In the genomic region with DNA sequence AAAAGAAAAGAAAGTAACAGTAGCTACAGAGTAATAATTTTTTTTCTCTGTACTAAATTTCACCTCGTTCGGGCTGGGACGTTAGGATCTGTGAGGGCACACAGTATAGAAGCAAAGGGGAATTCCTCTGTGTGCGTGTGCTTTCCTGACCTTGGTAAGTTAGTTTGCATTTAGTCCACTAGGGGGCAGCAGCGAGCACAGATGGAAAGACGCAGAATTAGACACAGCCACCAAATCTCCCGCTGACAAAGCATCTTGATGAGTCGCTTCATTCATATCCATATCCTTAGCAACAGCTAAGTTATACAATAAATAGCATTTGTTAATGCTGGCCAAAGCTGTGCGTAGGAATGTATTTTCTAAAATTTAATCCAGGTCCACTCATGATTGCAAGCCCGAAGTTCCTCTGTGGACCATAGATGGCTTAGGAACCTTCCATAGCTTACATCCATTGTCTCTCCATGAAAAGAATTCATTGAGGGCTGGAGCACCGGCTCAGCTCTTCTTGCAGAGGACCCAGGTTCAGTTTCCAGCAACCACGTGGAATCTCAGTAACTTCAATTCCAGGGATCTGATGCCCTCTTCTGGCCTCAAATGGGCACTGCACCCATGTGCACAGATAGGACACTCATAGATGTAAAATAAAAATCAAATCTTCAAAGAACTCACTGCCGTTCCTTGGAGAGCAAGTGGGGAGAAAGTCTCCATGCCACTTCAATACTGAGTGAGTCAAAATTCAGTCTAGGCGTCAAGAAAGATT, we compare ENCODE assay signal across 9 mouse cellular contexts. TPM values are rescaled to one million over a fixed set of nuclear protein-coding genes. Genes with fewer than 3 reads are reported as not detected.
DNase-seq lines count a peak whose midpoint lies in the region; TF ChIP-seq lines count a peak whose summit lies in the region.
"Had no signal": no experiment of that assay in that cellular context is flagged by ENCODE, and none has a peak within 500 bp of the region (broad histone marks: within the 10 kb centered on the region; RNA-seq: fewer than 3 reads in every experiment).

No protein-coding gene starts in this region.

- no peaks in the 10 kb centered on the region for H3K79me2 ChIP-seq in MEL (ENCODE audit: control insufficient read depth, insufficient read depth, low read length, poor library complexity)

- TF ChIP-seq RAD21 in MEL (IDR thresholded peaks at IDR 0.05; ENCODE audit: low read depth, low read length): peak; percentile 22

- peak; percentile 36 to 65 for DNase-seq in adrenal gland, adult (ENCODE audit: inconsistent age in 2 of 2, low spot score in 1 of 2)
- no peak for DNase-seq in adrenal gland, postnatal 4 days (ENCODE audit: low spot score in 2 of 2)
- peak in 1 of 2 experiments; percentile 53 for DNase-seq in layer of hippocampus, adult 2 months (ENCODE audit: low spot score in 2 of 2)
- no peak for DNase-seq in layer of hippocampus, adult 8-10 months (ENCODE audit: low spot score in 2 of 2)
- peak; percentile 64 for DNase-seq in MEL (ENCODE audit: low read depth, low spot score)
- DNase-seq in embryo, embryonic 11 days: peak; percentile 62
- peak; percentile 10 to 51 for DNase-seq in natural killer cell, adult 2 months (ENCODE audit: low spot score in 2 of 2)
- DNase-seq in ovary, adult 18-20 months (ENCODE audit: low spot score): no peak

- no peak overlapping the region for H3K4me3 ChIP-seq in layer of hippocampus, adult 2 months
- no peak overlapping the region for H3K4me3 ChIP-seq in MEL (ENCODE audit: control insufficient read depth in 1 of 2, insufficient read depth in 1 of 2, low read depth in 2 of 2, low read length in 2 of 2)

- H3K9ac ChIP-seq in MEL (ENCODE audit: control insufficient read depth, low read depth, low read length, poor library complexity, severe bottlenecking): no peak overlapping the region

- H3K36me3 ChIP-seq in MEL (ENCODE audit: control insufficient read depth in 1 of 2, insufficient read depth in 2 of 2, low read length in 2 of 2): no peaks in the 10 kb centered on the region

- H3K9me3 ChIP-seq in MEL (replicated peaks; ENCODE audit: insufficient read depth, low read length): no peaks in the 10 kb centered on the region

- no peaks in the 10 kb centered on the region for H3K27me3 ChIP-seq in MEL (ENCODE audit: control insufficient read depth in 1 of 2, insufficient read depth in 2 of 2, low read length in 2 of 2)

- no peak overlapping the region for H3K27ac ChIP-seq in layer of hippocampus, adult 2 months
- no peak overlapping the region for H3K27ac ChIP-seq in MEL (ENCODE audit: control insufficient read depth, low read depth, low read length)
- H3K27ac ChIP-seq: macrophage had no signal

- TF ChIP-seq POLR2A in MEL (IDR thresholded peaks at IDR 0.05; ENCODE audit: control insufficient read depth in 1 of 2, insufficient read depth in 1 of 2, low read depth in 1 of 2, low read length in 2 of 2, poor library complexity in 1 of 2): no peak

- TF ChIP-seq EP300 in MEL (IDR thresholded peaks at IDR 0.05; ENCODE audit: low read depth in 1 of 2, low read length in 2 of 2): no peak

- peak; percentile 76 for TF ChIP-seq CTCF in layer of hippocampus, adult 2 months (conservative IDR thresholded peaks at IDR 0.05)
- TF ChIP-seq CTCF in MEL (IDR thresholded peaks at IDR 0.05 in 2 of 3, conservative IDR thresholded peaks at IDR 0.05 in 1 of 3; ENCODE audit: control insufficient read depth in 1 of 3, insufficient read depth in 1 of 3, low read depth in 2 of 3, low read length in 3 of 3, poor library complexity in 1 of 3, severe bottlenecking in 1 of 3): peak; percentile 39 to 68 (median 65)

- H3K4me1 ChIP-seq in MEL (ENCODE audit: control insufficient read depth in 1 of 2, insufficient read depth in 2 of 2, low read length in 2 of 2): no peaks in the 10 kb centered on the region

TF ChIP-seq in MEL, 35 proteins besides CTCF, POLR2A, EP300 and RAD21:
- TF ChIP-seq HCFC1 (IDR thresholded peaks at IDR 0.05; ENCODE audit: low read depth, low read length) (no peak), GABPA (IDR thresholded peaks at IDR 0.05; ENCODE audit: low read depth, low read length) (no peak), SMC3 (IDR thresholded peaks at IDR 0.05; ENCODE audit: low read depth, low read length) (peak; percentile 53), CHD2 (IDR thresholded peaks at IDR 0.05; ENCODE audit: low read length) (no peak), ZKSCAN1 (IDR thresholded peaks at IDR 0.05; ENCODE audit: low read depth, low read length) (no peak), RCOR1 (IDR thresholded peaks at IDR 0.05; ENCODE audit: low read depth, low read length) (no peak), JUND (IDR thresholded peaks at IDR 0.05; ENCODE audit: low read depth, low read length) (no peak)

RNA-seq across cellular contexts. Expression of a gene that starts 52.8 kb away (rescaled TPM):
- 10 to 100 TPM in 1 of 2 experiments, 1 to 10 TPM in 1; 8.9 to 10.4 TPM for total RNA-seq in adrenal gland, postnatal 4 days (2021)
- total RNA-seq in layer of hippocampus, adult 2 months (2021): 100 to 1,000 TPM in 1 of 2 experiments, 10 to 100 TPM in 1; 96.8 to 105 TPM
- total RNA-seq in layer of hippocampus, adult 8-10 months (2022): 100 to 1,000 TPM; 100 to 112 (median 107) TPM
- not detected in 2 replicates for total RNA-seq in MEL (2012; rRNA removed)
- polyA plus RNA-seq in MEL (2012; ENCODE audit: insufficient read depth in 1 of 2, insufficient read length in 2 of 2, low read depth in 1 of 2, low replicate concordance in 2 of 2, missing spikeins in 1 of 2): not detected
- polyA plus RNA-seq: macrophage had no signal

Comparison
In these comparisons a context has a peak if more than half of its experiments do, and no peak if none do; other contexts are left out.
1. DNase-seq: peak in adrenal gland, adult (2 of 2), MEL (single experiment), embryo, embryonic 11 days (single experiment) and natural killer cell, adult 2 months (2 of 2); none in adrenal gland, postnatal 4 days (0 of 2), layer of hippocampus, adult 8-10 months (0 of 2) and ovary, adult 18-20 months (single experiment).